Mouse (Mus musculus): Measurements from ENCODE around the gene Tomm6. TPM values are rescaled to one million over a fixed set of nuclear protein-coding genes. Genes with fewer than 3 reads are reported as not detected.
"Not testable (repeated sequence)": the region's sequence is repeated elsewhere in the genome, so short reads cannot be mapped to it uniquely, and the experiment has no call there.

Tomm6 gene
- total RNA-seq, 2 experiments from 2014 or later = 120 to 121 TPM

DNA sequence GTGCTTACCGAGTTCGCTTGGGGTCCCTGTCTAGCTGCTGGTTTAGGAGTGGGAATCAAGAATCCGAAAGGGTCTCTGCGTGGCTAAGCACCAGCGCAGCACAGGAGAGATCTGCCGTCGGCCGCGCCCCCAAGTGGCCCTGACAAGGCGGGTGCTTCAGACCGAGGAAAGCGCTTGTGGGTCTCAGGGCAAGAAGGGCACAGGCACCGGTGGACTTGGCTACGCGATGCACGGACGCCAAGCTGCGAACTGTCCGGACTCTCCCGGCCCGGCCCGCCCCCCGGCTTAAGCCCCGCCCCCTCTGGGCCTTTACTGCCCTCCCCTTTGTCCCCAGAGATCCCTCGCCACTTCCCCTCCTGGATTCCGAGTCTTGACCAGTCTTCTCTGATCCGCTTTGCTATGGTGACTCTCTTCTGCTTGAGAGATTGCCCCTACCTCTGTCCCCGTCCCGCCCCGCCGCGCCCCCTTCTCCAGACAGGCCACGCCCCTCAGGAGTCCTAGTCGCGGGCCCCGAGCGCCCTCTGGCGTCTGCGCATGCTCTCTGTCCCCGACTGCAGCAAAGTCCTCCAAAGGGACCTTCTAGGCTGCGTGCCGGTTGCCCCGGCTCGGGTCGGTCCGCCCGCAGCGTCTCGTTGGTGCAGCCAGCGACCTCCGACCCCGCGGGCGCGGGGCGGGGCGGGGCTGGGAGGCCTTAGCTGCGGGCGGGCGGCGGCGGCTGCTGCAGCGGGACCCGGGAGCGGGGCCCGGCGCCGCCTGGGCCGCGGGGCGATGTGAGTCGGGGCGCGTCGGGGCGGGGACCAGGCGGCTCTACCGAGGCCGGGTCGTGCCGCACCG lies 6.5 kb upstream of the Tomm6 start, which contains the start of gene Prickle4:
Gene Prickle4, minus strand, starts transcription at position 234 of the 834 bp plus-strand sequence.
- peak; percentile 96 for DNase-seq

GRCm38 (mm10) chr17:47694442-47694502 lies 6.1 kb upstream of the Tomm6 start, which contains the start of gene Gm21981:
TSS of gene Gm21981 (minus strand) at chr17:47694455.
- no peak for DNase-seq

DNA sequence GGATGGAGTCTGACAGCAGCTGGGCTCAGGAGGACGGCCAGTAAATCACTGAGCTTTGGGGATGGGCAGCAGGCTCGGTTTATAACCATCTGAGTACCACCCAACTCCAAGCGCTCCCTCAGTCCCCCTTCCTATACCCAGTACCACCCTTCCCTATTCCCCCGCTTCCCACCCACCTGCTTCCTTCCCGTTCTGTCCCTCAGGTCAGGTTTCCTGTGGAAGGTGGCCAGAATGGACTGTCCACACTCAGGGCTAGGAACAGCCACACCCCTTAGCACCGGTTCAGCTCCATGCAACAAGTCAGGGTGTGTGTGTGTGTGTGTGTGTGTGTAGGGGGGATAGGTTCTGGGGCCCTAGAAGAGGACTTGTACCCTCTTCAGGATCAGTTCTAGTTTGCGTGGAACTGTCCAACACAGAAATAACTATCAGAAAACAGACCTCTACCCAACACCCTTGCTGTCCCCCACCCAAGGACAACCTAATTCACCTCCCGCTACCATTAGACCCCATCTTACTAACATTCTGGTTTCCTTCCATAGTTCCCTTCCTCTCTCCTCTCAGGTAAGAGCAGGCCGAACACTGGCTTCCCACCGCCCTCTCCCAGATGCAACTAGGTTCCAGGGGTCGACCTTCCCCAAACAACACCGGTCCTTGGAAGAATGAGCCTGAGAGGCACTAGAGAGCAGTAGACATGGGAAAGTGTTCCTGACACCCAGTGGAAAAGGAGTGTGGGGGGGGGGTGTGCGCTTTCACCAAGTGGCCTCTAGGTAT lies 5.7 kb upstream of the Tomm6 start:
- DNase-seq = peak; percentile 47

GRCm38 (mm10) chr17:47691650-47692049 lies 3.5 kb upstream of the Tomm6 start:
- DNase-seq = no peak

DNA sequence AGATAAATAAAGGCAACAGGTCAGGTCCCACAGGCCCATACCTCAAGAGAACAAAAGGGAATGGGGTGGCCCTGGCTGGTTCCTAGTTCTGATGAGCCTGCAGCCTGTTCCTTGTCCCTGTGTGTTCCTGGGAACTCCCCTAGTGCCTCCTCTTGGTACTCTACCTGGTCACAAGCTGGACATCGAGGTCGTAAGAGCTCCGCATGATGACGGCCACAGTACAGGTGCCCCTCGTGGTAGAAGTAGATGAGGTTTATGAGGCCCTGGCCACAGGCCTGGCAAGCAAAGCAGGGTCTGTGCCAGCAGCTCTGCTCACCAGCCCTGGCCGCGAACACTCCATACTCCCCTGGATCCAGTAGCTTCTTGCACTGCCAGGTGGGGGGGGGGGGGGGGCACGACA lies 1.7 kb upstream of the Tomm6 start:
- no peak for DNase-seq

- peak; percentile 67 for DNase-seq
These were observed 706 bp upstream of the Tomm6 start, which contains the start of gene Frs3 for GRCm38 (mm10) chr17:47688608-47689575. TSS of gene Frs3 (plus strand) at chr17:47689030.

DNA sequence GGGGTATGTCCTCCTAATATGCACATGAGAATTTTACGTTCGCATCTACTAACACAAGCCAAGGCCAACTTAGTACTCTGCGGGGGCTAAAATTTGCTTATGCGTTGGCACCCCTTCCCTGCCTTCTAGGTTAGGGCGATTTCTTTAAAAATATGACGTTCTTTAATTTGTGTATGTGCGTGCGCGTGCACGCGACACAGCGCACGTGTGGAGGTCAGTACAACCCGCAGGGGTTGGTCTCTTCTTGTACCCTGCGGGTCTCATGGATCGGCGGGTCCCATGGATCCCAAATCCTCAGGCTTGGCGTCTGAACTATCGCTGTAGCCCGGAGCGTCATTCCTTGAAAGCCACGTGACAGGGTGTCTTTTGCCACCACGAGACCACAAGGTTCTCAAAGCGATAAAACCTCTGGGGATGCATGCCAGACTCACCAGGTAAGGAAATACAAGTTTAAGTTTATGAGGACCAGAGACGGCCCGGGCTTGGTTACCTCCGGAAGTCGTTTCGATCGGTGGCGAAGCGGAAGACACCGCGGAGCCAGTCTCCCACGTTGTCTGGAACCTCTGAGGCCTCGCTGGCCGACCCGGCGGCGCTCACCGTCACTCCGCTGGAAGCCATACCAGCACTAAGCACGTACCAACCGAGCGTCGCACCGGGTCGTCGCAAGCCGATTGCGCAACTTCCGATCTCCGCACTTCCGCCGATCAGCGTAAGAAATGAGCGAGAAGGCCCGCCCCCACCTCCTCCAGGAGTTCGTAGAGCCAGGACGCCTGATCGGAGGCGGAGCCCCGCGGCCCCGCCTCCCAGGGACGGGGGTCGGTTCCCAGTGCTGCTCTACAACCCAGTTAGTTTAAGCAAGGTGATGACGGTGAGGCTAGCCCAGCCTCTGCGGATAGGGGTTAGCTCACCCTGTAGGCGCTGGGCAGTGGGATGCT lies 510 bp downstream of the Tomm6 start:
- DNase-seq = peak; percentile 92

DNA sequence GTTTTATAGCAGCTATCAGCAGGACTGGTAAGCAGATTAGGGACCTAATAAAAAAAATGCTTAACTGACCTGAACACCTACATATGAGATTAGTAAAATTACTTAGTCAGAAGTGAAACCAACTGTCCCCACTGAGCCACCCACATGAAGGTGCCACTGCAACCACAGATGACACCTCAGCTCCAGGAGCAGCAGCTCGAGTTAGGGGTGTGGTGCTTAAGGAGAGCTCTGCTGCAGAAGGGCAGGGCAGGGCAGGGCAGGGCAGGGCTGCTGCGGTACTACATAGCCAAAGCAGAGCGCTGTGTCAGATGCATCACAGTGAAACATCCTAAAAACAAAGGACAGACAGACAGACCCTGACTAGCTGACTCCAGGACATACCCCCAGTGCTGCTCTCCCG lies 5.3 kb downstream of the Tomm6 start:
- DNase-seq = no peak

- DNase-seq = no peak
These were observed 9.5 kb downstream of the Tomm6 start for GRCm38 (mm10) chr17:47678702-47679101.

GRCm38 (mm10) chr17:47678238-47678637 lies 9.9 kb downstream of the Tomm6 start:
- DNase-seq = no peak

DNA sequence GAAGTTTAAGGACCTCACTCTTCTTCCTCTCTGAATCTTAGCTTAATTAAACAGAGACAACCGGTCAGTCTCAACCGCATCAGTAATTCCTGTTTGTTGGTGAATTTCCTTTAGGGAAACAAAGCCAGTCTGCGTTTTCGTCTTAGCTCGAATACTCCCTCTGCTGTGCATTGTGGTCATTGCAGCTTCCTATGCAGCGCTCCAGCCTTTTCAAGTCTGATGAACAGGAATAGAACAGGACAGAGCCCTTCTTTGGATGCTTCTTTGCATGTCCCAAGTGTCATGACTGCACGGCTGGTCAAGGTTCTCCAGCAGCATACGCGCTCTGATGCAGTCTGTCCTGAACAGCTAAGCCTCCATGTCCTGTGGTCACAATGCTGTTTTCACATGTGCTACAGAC lies 11.6 kb downstream of the Tomm6 start:
- no peak for DNase-seq

- peak; percentile 78 for DNase-seq
These were observed 15.7 kb downstream of the Tomm6 start for GRCm38 (mm10) chr17:47672311-47673111.

DNA sequence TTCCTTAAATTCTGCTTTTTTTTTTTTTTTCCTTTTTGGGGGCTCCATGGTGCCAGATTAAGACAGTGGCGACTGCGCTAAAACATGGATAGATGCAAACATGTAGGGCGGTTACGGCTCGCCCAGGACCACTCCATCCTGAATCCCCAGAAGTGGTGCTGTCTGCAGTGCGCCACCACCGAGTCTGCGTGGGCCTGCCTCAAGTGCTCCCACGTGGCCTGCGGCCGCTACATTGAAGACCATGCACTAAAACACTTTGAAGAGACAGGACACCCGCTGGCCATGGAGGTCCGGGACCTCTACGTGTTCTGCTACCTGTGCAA lies 16.2 kb downstream of the Tomm6 start:
- DNase-seq = no peak

DNA sequence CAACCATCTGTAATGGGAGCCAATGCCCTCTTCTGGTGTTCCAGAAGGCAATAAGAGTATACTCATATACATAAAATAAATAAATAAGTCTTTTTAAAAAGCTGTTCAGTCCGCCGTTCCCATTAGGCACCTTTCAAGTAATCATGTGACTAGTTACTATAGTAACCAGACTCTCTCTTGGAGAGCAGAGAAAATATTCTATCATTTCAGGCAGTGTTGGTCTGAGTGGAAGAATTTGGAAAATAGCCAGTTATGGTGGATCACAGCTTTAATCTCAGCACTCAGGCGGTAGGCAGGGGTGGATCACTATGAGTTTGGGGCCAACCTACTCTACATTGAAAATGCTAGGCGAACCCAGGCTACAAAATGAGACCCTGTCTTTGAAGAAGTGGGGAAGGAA lies 19.0 kb downstream of the Tomm6 start:
- no peak for DNase-seq

DNA sequence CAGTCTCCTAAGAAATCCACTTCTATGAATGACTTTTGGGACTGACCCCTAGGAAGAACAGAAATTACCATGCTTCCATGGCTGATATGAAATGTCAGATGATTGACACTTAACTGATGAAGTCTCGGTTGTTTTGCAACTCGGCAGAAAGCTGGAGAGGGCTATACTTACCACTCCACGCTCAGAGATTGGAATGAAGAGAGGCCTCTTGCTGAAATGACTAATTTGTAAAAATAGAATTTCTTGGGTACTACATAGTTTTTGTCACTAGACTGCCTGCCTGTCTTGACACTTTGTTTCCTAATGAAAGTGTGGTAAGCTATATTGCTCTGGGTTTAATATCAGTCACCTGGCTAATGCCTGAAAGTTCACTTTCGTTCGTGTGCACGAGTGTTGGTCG lies 23.7 kb downstream of the Tomm6 start:
- DNase-seq = no peak

- no peak for DNase-seq
These were observed 25.0 kb downstream of the Tomm6 start for GRCm38 (mm10) chr17:47663009-47663713.

GRCm38 (mm10) chr17:47658741-47659243 lies 29.4 kb downstream of the Tomm6 start:
- no peak for DNase-seq

GRCm38 (mm10) chr17:47657901-47658300 lies 30.3 kb downstream of the Tomm6 start:
- DNase-seq = no peak

- no peak for DNase-seq
These were observed 32.5 kb downstream of the Tomm6 start for GRCm38 (mm10) chr17:47655697-47656096.

- DNase-seq = not testable (repeated sequence)
These were observed 33.8 kb downstream of the Tomm6 start for GRCm38 (mm10) chr17:47654346-47654745.

All from gastrocnemius, postnatal 25 days (tissue).